Mouse (Mus musculus): ENCODE data around the gene 1700057G04Rik.

GRCm38 (mm10) chr9:92309077-92309476, at the start of gene 1700057G04Rik:
- TF ChIP-seq CTCF (IDR thresholded peaks at IDR 0.05; ENCODE audit: low read depth) (no peak), EP300 (IDR thresholded peaks at IDR 0.05; ENCODE audit: low read depth) (no peak)
